ENCODE assay signal across 18 mouse cellular contexts in the genomic region with DNA sequence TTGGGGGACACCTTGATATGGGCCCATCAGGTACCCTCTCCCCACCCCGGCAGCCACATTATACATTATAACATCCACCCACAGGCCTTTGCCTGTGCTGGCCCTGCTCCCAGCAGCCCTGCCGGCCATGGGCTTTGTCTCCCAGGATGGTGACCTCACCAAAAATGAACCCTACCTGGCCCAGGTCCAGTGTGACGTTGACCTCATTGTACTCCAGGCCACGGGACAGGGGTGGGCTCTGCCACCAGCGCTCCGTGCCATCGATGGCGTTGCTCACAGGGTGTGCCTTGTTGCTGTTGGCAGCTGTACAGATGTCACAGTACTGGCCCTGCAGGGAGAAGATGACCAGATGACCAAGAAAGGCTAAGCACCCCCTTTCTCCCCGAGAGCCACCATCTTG. TPM values are rescaled to one million over a fixed set of nuclear protein-coding genes. Genes with fewer than 3 reads are reported as not detected.
DNase-seq lines count a peak whose midpoint lies in the region; ATAC-seq lines count a peak whose summit lies in the region.
"Had no signal": no experiment of that assay in that cellular context is flagged by ENCODE, and none has a peak within 500 bp of the region (broad histone marks: within the 10 kb centered on the region; RNA-seq: fewer than 3 reads in every experiment).

No protein-coding gene starts in this region.

- no peak overlapping the region for H3K4me2 ChIP-seq in heart, embryonic 12.5 days
- H3K4me2 ChIP-seq in forebrain, embryonic 16.5 days (ENCODE audit: low read length), result no peak overlapping the region
- H3K4me2 ChIP-seq: heart, embryonic 13.5 days; liver, embryonic 15.5 days; stomach, embryonic 15.5 days had no signal

- H3K9ac ChIP-seq in heart, embryonic 12.5 days, result no peak overlapping the region
- no peak overlapping the region for H3K9ac ChIP-seq in forebrain, embryonic 16.5 days (replicated peaks; ENCODE audit: low read depth, low read length)
- H3K9ac ChIP-seq: heart, embryonic 13.5 days; liver, embryonic 15.5 days; stomach, embryonic 15.5 days had no signal

- no peak for ATAC-seq in heart, embryonic 12.5 days (ENCODE audit: insufficient number of reproducible peaks, low FRiP score)
- ATAC-seq in forebrain, embryonic 16.5 days, result no peak
- ATAC-seq: hindbrain, postnatal 0 days had no signal

- H3K36me3 ChIP-seq in heart, embryonic 10.5 days, result peaks cover 17% of the 10 kb centered on the region
- H3K36me3 ChIP-seq in heart, embryonic 12.5 days, result peaks cover 2% of the 10 kb centered on the region; the same call in 1 of the 2 replicates
- no peaks in the 10 kb centered on the region for H3K36me3 ChIP-seq in forebrain, embryonic 16.5 days (ENCODE audit: control insufficient read depth, insufficient read depth)
- H3K36me3 ChIP-seq: liver, embryonic 15.5 days; stomach, embryonic 15.5 days had no signal

- no peaks in the 10 kb centered on the region for H3K9me3 ChIP-seq in heart, embryonic 10.5 days
- H3K9me3 ChIP-seq in heart, embryonic 12.5 days (replicated peaks), result no peaks in the 10 kb centered on the region
- H3K9me3 ChIP-seq in forebrain, embryonic 16.5 days (ENCODE audit: control insufficient read depth, low read length), result no peaks in the 10 kb centered on the region
- H3K9me3 ChIP-seq: forebrain, embryonic 10.5 days; heart, embryonic 13.5 days; liver, embryonic 15.5 days; stomach, embryonic 15.5 days had no signal

- peaks cover 95% of the 10 kb centered on the region for H3K4me1 ChIP-seq in heart, embryonic 10.5 days
- H3K4me1 ChIP-seq in heart, embryonic 12.5 days (replicated peaks), result peaks cover 76% of the 10 kb centered on the region
- H3K4me1 ChIP-seq in forebrain, embryonic 16.5 days (replicated peaks; ENCODE audit: control insufficient read depth, insufficient read depth, low read length), result peaks cover 18% of the 10 kb centered on the region

- H3K27ac ChIP-seq in heart, embryonic 10.5 days, result peak overlapping the region; percentile 31; the same call in 1 of the 2 replicates
- no peak overlapping the region for H3K27ac ChIP-seq in heart, embryonic 12.5 days (ENCODE audit: poor library complexity, severe bottlenecking)
- H3K27ac ChIP-seq in forebrain, embryonic 16.5 days (ENCODE audit: low read length), result no peak overlapping the region
- H3K27ac ChIP-seq: forebrain, embryonic 10.5 days; heart, embryonic 13.5 days; hindbrain, postnatal 0 days; liver, embryonic 15.5 days; stomach, embryonic 15.5 days had no signal

- no peak for DNase-seq in heart, embryonic 10.5 days (ENCODE audit: low spot score)
- DNase-seq in testis, postnatal 10 days (ENCODE audit: low spot score), result peak; percentile 47
- DNase-seq in testis, postnatal 14 days (ENCODE audit: low spot score), result no peak
- DNase-seq in kidney, postnatal 36 days, result peak; percentile 58 to 74
- DNase-seq in retina, postnatal 1 day, result no peak
- DNase-seq: adrenal gland, postnatal 36 days; B cell, adult 2 months; cerebellum, adult 8-10 months; gastrocnemius, postnatal 25 days; heart, postnatal 4 days; thymus, postnatal 4 days had no signal

- no peak overlapping the region for H3K4me3 ChIP-seq in heart, embryonic 10.5 days
- no peak overlapping the region for H3K4me3 ChIP-seq in heart, embryonic 12.5 days
- no peak overlapping the region for H3K4me3 ChIP-seq in forebrain, embryonic 16.5 days (replicated peaks; ENCODE audit: low read length)
- H3K4me3 ChIP-seq: forebrain, embryonic 10.5 days; heart, embryonic 13.5 days; liver, embryonic 15.5 days; stomach, embryonic 15.5 days had no signal

- peaks cover 31% of the 10 kb centered on the region; the same call in 1 of the 2 replicates for H3K27me3 ChIP-seq in heart, embryonic 10.5 days (ENCODE audit: insufficient read depth, poor library complexity, severe bottlenecking)
- H3K27me3 ChIP-seq in heart, embryonic 12.5 days (replicated peaks), result 0 out of 2 replicates have a peak, but pooled peaks cover 2% of the 10 kb centered on the region
- no peaks in the 10 kb centered on the region; the same call in 1 of the 2 replicates for H3K27me3 ChIP-seq in forebrain, embryonic 16.5 days (replicated peaks; ENCODE audit: control insufficient read depth, insufficient read depth, low read length)

- whole genome bisulfite sequencing in heart, embryonic 10.5 days, result 85% methylated on average over 9 of the region's 9 CpGs
- 80% methylated on average over 9 of the region's 9 CpGs for WGBS in heart, embryonic 12.5 days
- WGBS in forebrain, embryonic 16.5 days, result 89% methylated on average over 9 of the region's 9 CpGs

RNA-seq across cellular contexts. Expression of a gene that starts 4.6 kb away (rescaled TPM):
- polyA plus RNA-seq in heart, embryonic 10.5 days (2016; fragmentation: Nextera tagmentation; extraction: Ambion mirVana), result 23.6 and 30.8 TPM in 2 replicates
- polyA plus RNA-seq in heart, embryonic 12.5 days (2016; fragmentation: Nextera tagmentation; extraction: Ambion mirVana), result 31.7 and 38.1 TPM in 2 replicates
- polyA plus RNA-seq in forebrain, embryonic 16.5 days (2015; fragmentation: Nextera tagmentation; extraction: Ambion mirVana), result 3.0 and 3.2 TPM in 2 replicates

RNA-seq across cellular contexts. Expression of a gene that starts 36.1 kb away (rescaled TPM):
- 332 and 360 TPM in 2 replicates for polyA plus RNA-seq in heart, embryonic 10.5 days (2016; fragmentation: Nextera tagmentation; extraction: Ambion mirVana)
- 336 and 349 TPM in 2 replicates for polyA plus RNA-seq in heart, embryonic 12.5 days (2016; fragmentation: Nextera tagmentation; extraction: Ambion mirVana)
- 305 and 334 TPM in 2 replicates for polyA plus RNA-seq in forebrain, embryonic 16.5 days (2015; fragmentation: Nextera tagmentation; extraction: Ambion mirVana)

RNA-seq across cellular contexts. Expression of a gene that starts 49.8 kb away (rescaled TPM):
- 202 and 240 TPM in 2 replicates for polyA plus RNA-seq in heart, embryonic 10.5 days (2016; fragmentation: Nextera tagmentation; extraction: Ambion mirVana)
- polyA plus RNA-seq in heart, embryonic 12.5 days (2016; fragmentation: Nextera tagmentation; extraction: Ambion mirVana), result 150 and 154 TPM in 2 replicates
- 189 and 202 TPM in 2 replicates for polyA plus RNA-seq in forebrain, embryonic 16.5 days (2015; fragmentation: Nextera tagmentation; extraction: Ambion mirVana)

RNA-seq across cellular contexts. Expression of a gene that starts 52.2 kb away (rescaled TPM):
- polyA plus RNA-seq in heart, embryonic 10.5 days (2016; fragmentation: Nextera tagmentation; extraction: Ambion mirVana), result 12.4 and 13.1 TPM in 2 replicates
- polyA plus RNA-seq in heart, embryonic 12.5 days (2016; fragmentation: Nextera tagmentation; extraction: Ambion mirVana), result 15.8 and 16.2 TPM in 2 replicates
- polyA plus RNA-seq in forebrain, embryonic 16.5 days (2015; fragmentation: Nextera tagmentation; extraction: Ambion mirVana), result 16.1 and 18.5 TPM in 2 replicates

Comparison
In these comparisons a context has a peak if more than half of its experiments do, and no peak if none do; other contexts are left out.
1. DNase-seq: peak in testis, postnatal 10 days (single experiment) and kidney, postnatal 36 days (2 of 2); none in heart, embryonic 10.5 days (single experiment), testis, postnatal 14 days (single experiment) and retina, postnatal 1 day (single experiment).